Mouse (Mus musculus) kidney, adult 2 months (tissue): ENCODE data around the gene Ccdc148. TPM values are rescaled to one million over a fixed set of nuclear protein-coding genes. Genes with fewer than 3 reads are reported as not detected.

ENCODE experiments used
- DNase-seq: peaks from one replicate; pipeline ENCODE4 v3.0.0; 2021
- H3K27ac ChIP-seq: fragments of 200-500 bp; 2 replicates; pipeline ENCODE4 v1.5.1; 2012; ENCODE audit warnings: low read depth, low read length, control low read depth, inconsistent platforms; ENCODE audit not compliant: insufficient read depth
- H3K27me3 ChIP-seq: fragments of 200-500 bp; replicated peaks from 2 replicates; pipeline ENCODE4 v1.6.1; 2012; ENCODE audit warnings: mild to moderate bottlenecking, moderate library complexity, low read length, inconsistent platforms; ENCODE audit not compliant: control insufficient read depth, insufficient read depth
- H3K36me3 ChIP-seq: fragments of 200-500 bp; 2 replicates; pipeline ENCODE4 v1.6.1; 2012; ENCODE audit warnings: mild to moderate bottlenecking, moderate library complexity, low read length, inconsistent platforms; ENCODE audit not compliant: control insufficient read depth, insufficient read depth
- H3K4me1 ChIP-seq: fragments of 200-500 bp; 2 replicates; pipeline ENCODE4 v1.6.1; 2011; ENCODE audit warnings: low read length; ENCODE audit not compliant: control insufficient read depth, insufficient read depth
- H3K4me3 ChIP-seq: fragments of 200-500 bp; 2 replicates; pipeline ENCODE4 v1.5.1; 2011; ENCODE audit warnings: mild to moderate bottlenecking, low read depth, low read length, control low read depth; ENCODE audit not compliant: insufficient read depth
- CTCF ChIP-seq: fragments of 200-500 bp; conservative IDR thresholded peaks from 2 replicates; pipeline ENCODE4 v1.5.1; 2011; ENCODE audit warnings: low read depth, mild to moderate bottlenecking, control low read depth, low read length, moderate library complexity, mixed read lengths; ENCODE audit not compliant: insufficient read depth, insufficient read length
- POLR2A ChIP-seq: fragments of 200-500 bp; IDR thresholded peaks from one replicate; pipeline ENCODE4 v1.6.1; 2011; ENCODE audit warnings: low read depth, low read length, control low read depth
- WGBS: fragments of 180-500 bp; shearing (Covaris S2); methylation state at CpG from one replicate; pipeline ENCODE4 v1.1.7; 2018; 5-methylcytosine and 5-hydroxymethylcytosine counted together
- polyA plus RNA-seq: library from polyadenylated mRNA; depleted of rRNA; stranded (reverse); fragments of >200 nt; gene quantifications from 2 replicates; pipeline ENCODE4 v1.2.3, GENCODE M21; 2012

The Ccdc148 gene
- polyA plus RNA-seq, 1 experiment, result 1.0 TPM

DNA sequence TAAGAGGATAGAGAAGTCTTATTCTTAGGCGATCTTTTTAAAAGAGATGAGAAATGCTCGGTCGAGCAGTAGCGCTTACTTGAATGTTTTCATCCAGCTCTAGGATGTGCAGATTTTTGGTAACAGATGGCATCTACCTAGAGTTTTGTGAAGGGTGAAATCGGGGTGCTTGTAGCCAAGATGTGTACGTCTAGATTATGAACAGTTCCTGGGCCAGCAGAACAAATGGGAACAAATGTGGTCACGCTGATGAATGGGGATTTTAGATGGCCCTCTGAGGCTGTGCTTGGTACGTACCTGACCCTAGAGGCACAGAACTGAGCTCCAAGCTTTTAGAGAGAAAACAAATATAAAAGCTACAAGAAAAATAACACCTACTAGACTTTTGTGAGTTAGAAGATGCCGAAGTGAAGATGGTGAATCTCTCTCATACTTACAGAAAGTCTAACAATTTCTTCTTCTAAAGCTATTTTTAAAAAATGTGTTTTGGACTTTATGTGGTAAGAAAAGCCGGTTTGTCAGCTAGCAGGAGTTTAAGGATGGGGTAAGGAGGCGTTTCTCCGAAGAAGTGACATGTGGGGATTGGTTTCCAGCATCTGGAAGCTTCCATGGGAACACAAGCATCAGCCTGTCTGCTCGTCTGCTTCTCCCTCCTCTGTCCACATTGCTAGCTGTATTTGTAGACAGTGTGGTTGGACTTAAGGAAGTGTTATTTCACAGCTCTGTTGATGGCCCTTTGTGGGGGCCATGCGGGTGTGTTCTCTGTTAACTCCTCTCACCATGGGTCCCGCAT lies 21.0 kb upstream of the Ccdc148 start:
- Histone ChIP-seq H3K4me1 (peaks cover 46% of the 10 kb centered on the region), H3K27me3 (no peaks in the 10 kb centered on the region), H3K4me3 (no peak overlapping the region), H3K36me3 (no peaks in the 10 kb centered on the region), H3K27ac (peak overlapping the region; percentile 45; the same call in 1 of the 2 replicates)
- WGBS, result 84% methylated on average over 15 of the region's 15 CpGs
- no peak for DNase-seq
- TF ChIP-seq CTCF, result no peak
- TF ChIP-seq POLR2A, result no peak

DNA sequence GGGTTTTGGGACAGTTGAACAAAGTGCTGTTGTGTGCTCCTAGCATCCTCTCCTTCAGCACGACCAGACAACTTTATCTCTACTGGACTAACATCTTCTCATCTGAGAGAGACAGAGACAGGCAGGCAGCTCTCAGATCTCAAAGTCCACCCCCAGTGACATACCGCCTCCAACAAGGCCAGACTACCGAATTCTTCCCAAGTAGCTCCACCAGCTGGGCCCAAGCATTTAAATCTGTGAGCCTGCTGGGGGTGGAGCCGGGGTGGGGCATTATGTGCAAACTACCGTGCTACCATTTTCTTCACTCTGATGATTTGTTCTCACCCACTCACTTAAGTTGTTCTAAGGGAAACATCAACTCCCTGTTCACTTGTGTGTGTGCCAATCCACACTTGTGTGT lies 19.0 kb upstream of the Ccdc148 start:
- peaks cover 49% of the 10 kb centered on the region for H3K4me1 ChIP-seq
- no peak for DNase-seq
- H3K27ac ChIP-seq, result no peak overlapping the region
- TF ChIP-seq POLR2A (no peak), CTCF (no peak)
- 44% methylated on average over 5 of the region's 5 CpGs for WGBS
- no peak overlapping the region for H3K4me3 ChIP-seq
- no peaks in the 10 kb centered on the region for H3K27me3 ChIP-seq
- H3K36me3 ChIP-seq, result no peaks in the 10 kb centered on the region

DNA sequence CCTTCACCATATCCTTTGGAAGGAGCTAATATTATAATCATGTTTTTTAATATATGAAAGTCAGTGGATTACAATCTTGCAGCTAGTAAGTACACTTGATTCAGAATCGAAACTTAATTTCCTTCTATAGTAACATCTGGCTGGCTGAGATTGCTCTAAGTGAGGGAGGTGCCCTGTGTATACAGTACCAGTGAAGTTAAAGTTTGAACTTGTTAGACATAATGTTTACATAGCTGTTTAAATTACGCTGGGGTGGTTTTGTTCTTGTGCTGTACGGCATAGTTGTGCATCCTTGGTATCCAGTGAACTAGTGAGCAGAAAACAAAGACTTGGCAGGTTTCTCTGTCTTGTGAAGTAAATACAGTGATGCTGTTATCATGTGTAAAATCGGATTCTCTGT lies 18.5 kb upstream of the Ccdc148 start:
- H3K4me1 ChIP-seq, result peaks cover 48% of the 10 kb centered on the region
- H3K27me3 ChIP-seq, result no peaks in the 10 kb centered on the region
- TF ChIP-seq CTCF, result no peak
- no peak for TF ChIP-seq POLR2A
- no peak for DNase-seq
- H3K36me3 ChIP-seq, result no peaks in the 10 kb centered on the region
- no peak overlapping the region for H3K4me3 ChIP-seq
- WGBS, result 52% methylated on average over 4 of the region's 4 CpGs
- H3K27ac ChIP-seq, result no peak overlapping the region

DNA sequence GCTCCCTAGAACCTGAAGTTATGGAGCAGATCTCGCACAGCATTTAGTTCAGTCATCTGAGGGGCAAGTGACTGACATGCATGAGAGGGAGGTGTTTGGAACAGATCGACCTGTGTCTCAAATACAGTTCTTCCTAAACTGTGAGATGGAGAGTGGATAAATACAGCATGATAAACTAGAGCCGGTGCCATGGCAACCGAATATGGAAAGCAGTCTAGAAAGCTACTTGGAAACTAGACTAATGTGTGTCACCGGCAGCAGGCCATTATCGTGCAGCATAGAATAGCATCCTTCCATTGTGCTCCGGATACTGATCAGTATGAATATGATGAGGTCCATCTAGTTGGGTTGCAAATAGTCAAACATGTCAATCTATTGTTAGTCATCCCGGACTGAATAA lies 17.7 kb upstream of the Ccdc148 start:
- Histone ChIP-seq H3K4me3 (no peak overlapping the region), H3K27ac (no peak overlapping the region), H3K4me1 (peaks cover 48% of the 10 kb centered on the region), H3K27me3 (no peaks in the 10 kb centered on the region), H3K36me3 (no peaks in the 10 kb centered on the region)
- no peak for TF ChIP-seq POLR2A
- no peak for TF ChIP-seq CTCF
- DNase-seq, result no peak
- 87% methylated on average over 8 of the region's 8 CpGs for WGBS

DNA sequence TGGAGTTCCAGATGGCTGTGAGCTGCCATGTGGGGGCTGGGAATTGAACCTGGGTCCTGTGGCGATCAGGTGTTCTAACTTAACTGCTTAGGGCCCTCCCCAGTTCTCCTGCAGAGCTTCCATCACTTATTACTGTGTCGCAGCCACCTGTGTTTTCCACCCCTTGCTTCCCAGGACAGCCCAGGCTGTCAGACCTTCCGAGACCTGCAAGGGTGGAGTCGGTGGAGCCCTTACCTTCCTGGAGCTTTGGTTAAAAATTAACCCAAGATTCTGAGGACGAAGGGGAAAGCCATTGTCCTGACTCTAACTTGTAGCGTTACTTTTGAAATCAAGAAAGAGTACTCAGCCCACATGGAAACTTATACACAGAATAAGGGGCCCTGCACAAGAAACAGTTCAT lies 15.4 kb upstream of the Ccdc148 start:
- WGBS, result 38% methylated on average over 6 of the region's 6 CpGs
- DNase-seq, result peak; percentile 80
- Histone ChIP-seq H3K27ac (peak overlapping the region; percentile 51; the same call in 1 of the 2 replicates), H3K4me3 (no peak overlapping the region), H3K4me1 (peaks cover 44% of the 10 kb centered on the region), H3K27me3 (no peaks in the 10 kb centered on the region), H3K36me3 (no peaks in the 10 kb centered on the region)
- no peak for TF ChIP-seq CTCF
- TF ChIP-seq POLR2A, result no peak

DNA sequence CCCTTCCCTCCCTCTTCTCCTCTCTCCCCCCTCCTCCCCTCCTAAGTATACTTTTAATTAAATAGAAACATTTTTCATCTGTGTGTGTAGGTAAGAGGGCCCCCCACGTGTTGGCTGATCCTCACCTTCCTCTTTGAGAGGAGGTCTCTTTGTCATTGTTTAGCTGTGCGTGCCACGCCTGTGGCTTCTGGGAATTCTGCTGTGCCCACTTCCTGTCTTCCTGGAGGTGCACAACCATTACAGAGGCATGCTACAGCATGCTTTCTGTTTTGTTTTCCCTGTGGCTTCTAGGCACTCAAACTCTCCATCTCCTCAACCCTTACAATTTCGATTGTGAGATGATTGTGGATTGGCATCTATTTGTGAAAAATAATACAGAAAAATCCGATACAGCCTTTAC lies 11.1 kb upstream of the Ccdc148 start:
- WGBS, result 47% methylated on average over 5 of the region's 5 CpGs

DNA sequence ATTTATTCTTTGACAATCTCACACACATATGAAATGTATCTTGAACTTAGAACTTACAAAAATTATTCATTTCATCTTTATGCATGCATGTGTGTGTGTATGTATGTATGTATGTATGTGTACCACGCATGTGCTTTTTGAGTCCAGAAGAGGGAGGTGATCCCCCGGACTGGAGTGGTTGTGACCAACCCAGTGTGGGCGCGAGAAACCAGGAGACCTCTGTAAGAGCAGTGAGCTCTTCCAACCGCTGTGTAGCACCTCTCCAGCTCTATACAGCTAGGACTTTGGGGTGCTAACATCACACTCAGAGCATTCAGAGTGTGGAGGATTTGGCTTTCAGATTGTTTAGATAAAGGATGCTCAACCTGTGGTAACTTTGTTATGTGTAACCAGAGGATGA lies 10.1 kb upstream of the Ccdc148 start:
- TF ChIP-seq POLR2A (no peak), CTCF (no peak)
- Histone ChIP-seq H3K36me3 (no peaks in the 10 kb centered on the region), H3K27ac (peak overlapping the region; percentile 53; the same call in 1 of the 2 replicates), H3K27me3 (no peaks in the 10 kb centered on the region), H3K4me3 (no peak overlapping the region), H3K4me1 (peaks cover 28% of the 10 kb centered on the region)
- WGBS, result 97% methylated on average over 5 of the region's 5 CpGs
- no peak for DNase-seq

More for the DNA sequence above, 11.1 kb upstream of the Ccdc148 start:
- Histone ChIP-seq H3K4me3 (no peak overlapping the region), H3K4me1 (peaks cover 35% of the 10 kb centered on the region), H3K36me3 (no peaks in the 10 kb centered on the region), H3K27ac (no peak overlapping the region), H3K27me3 (no peaks in the 10 kb centered on the region)
- no peak for TF ChIP-seq CTCF
- TF ChIP-seq POLR2A, result no peak
- DNase-seq, result no peak
